23 mouse cellular contexts compared by ENCODE assay signal in the genomic region with DNA sequence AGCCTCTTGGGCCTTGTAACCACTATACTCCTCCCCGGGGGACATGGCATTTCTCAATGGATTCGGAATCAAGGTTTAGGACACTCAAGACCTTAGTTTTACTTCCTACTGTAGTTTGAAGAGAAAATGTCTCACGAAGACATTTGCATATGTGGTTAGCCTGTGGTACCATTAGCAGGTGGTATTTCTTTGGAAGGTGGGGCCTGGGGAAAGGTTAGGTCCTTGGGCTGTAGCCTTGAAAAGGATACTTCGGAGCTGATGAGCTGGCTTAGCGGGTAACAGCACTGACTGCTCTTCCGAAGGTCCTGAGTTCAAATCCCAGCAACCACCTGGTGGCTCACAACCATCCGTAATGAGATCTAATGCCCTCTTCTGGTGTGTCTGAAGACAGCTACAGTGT.
DNase-seq lines count a peak whose midpoint lies in the region; ATAC-seq and TF ChIP-seq lines count a peak whose summit lies in the region.
"Had no signal": no experiment of that assay in that cellular context is flagged by ENCODE, and none has a peak within 500 bp of the region (broad histone marks: within the 10 kb centered on the region; RNA-seq: fewer than 3 reads in every experiment).

No protein-coding gene starts in this region.

- TF ChIP-seq CTCF in hindbrain, postnatal 0 days (IDR thresholded peaks at IDR 0.05; ENCODE audit: low read depth), result no peak

- H3K4me2 ChIP-seq in hindbrain, embryonic 12.5 days (replicated peaks), result no peak overlapping the region
- H3K4me2 ChIP-seq in hindbrain, postnatal 0 days (ENCODE audit: low read depth, low read length), result no peak overlapping the region
- no peak overlapping the region for H3K4me2 ChIP-seq in neural tube, embryonic 13.5 days
- H3K4me2 ChIP-seq in neural tube, embryonic 14.5 days (ENCODE audit: low read depth, low read length), result no peak overlapping the region
- H3K4me2 ChIP-seq: embryonic facial prominence, embryonic 12.5 days; embryonic facial prominence, embryonic 15.5 days; heart, embryonic 11.5 days had no signal

- no peak overlapping the region for H3K4me3 ChIP-seq in hindbrain, embryonic 12.5 days
- H3K4me3 ChIP-seq in hindbrain, postnatal 0 days (ENCODE audit: low read length), result no peak overlapping the region
- no peak overlapping the region for H3K4me3 ChIP-seq in neural tube, embryonic 13.5 days
- H3K4me3 ChIP-seq in neural tube, embryonic 14.5 days (ENCODE audit: low read depth, low read length), result no peak overlapping the region
- H3K4me3 ChIP-seq: embryonic facial prominence, embryonic 12.5 days; embryonic facial prominence, embryonic 15.5 days had no signal

- no peak for ATAC-seq in hindbrain, embryonic 12.5 days (ENCODE audit: low FRiP score)
- no peak for ATAC-seq in hindbrain, postnatal 0 days
- no peak for ATAC-seq in neural tube, embryonic 13.5 days (ENCODE audit: low read depth)
- no peak for ATAC-seq in neural tube, embryonic 14.5 days (ENCODE audit: low read depth)
- ATAC-seq: forebrain, embryonic 14.5 days; forebrain, postnatal 0 days; inflammation-experienced regulatory T-cells, adult 6 months; intestine, embryonic 16.5 days had no signal

- H3K4me1 ChIP-seq in hindbrain, embryonic 12.5 days, result peaks cover 23% of the 10 kb centered on the region
- no peaks in the 10 kb centered on the region for H3K4me1 ChIP-seq in hindbrain, postnatal 0 days (ENCODE audit: insufficient read depth, low read length)
- H3K4me1 ChIP-seq in neural tube, embryonic 13.5 days (replicated peaks), result peaks cover 80% of the 10 kb centered on the region
- H3K4me1 ChIP-seq in neural tube, embryonic 14.5 days (ENCODE audit: control insufficient read depth, insufficient read depth, low read length), result peaks cover 20% of the 10 kb centered on the region
- H3K4me1 ChIP-seq: embryonic facial prominence, embryonic 12.5 days; embryonic facial prominence, embryonic 15.5 days had no signal

- H3K9me3 ChIP-seq in hindbrain, embryonic 12.5 days (replicated peaks), result no peaks in the 10 kb centered on the region
- H3K9me3 ChIP-seq in hindbrain, postnatal 0 days (ENCODE audit: low read length), result no peaks in the 10 kb centered on the region
- H3K9me3 ChIP-seq in neural tube, embryonic 13.5 days, result no peaks in the 10 kb centered on the region
- no peaks in the 10 kb centered on the region for H3K9me3 ChIP-seq in neural tube, embryonic 14.5 days (ENCODE audit: control insufficient read depth, low read length)
- H3K9me3 ChIP-seq: embryonic facial prominence, embryonic 12.5 days; embryonic facial prominence, embryonic 15.5 days had no signal

- 93% methylated on average over 7 of the region's 7 CpGs for WGBS in hindbrain, embryonic 12.5 days
- WGBS in hindbrain, postnatal 0 days, result 91% methylated on average over 7 of the region's 7 CpGs
- WGBS in neural tube, embryonic 13.5 days, result 93% methylated on average over 7 of the region's 7 CpGs
- WGBS in neural tube, embryonic 14.5 days, result 94% methylated on average over 7 of the region's 7 CpGs

- no peaks in the 10 kb centered on the region for H3K36me3 ChIP-seq in hindbrain, embryonic 12.5 days
- H3K36me3 ChIP-seq in hindbrain, postnatal 0 days (ENCODE audit: insufficient read depth, low read length), result no peaks in the 10 kb centered on the region
- no peaks in the 10 kb centered on the region for H3K36me3 ChIP-seq in neural tube, embryonic 13.5 days
- no peaks in the 10 kb centered on the region for H3K36me3 ChIP-seq in neural tube, embryonic 14.5 days (ENCODE audit: control insufficient read depth, insufficient read depth, low read length)
- H3K36me3 ChIP-seq: embryonic facial prominence, embryonic 12.5 days; embryonic facial prominence, embryonic 15.5 days had no signal

- DNase-seq in hindbrain, postnatal 0 days (ENCODE audit: low spot score), result no peak
- no peak for DNase-seq in neural tube, embryonic 10.5 days (ENCODE audit: extremely low spot score, low spot score)
- no peak for DNase-seq in thymus, postnatal 36 days
- no peak for DNase-seq in gastrocnemius, postnatal 10 days
- DNase-seq: adrenal gland, adult 2 months; adrenal gland, postnatal 14 days; B cell, adult 2 months; cerebellum, adult 11 months; cerebellum, adult 2 months; cerebellum, adult 9-11 months; cerebellum, postnatal 25 days; forebrain, postnatal 0 days; gastrocnemius, postnatal 14 days; heart, adult 11 months had no signal

- peak overlapping the region; percentile 35; the same call in 1 of the 2 replicates for H3K27ac ChIP-seq in hindbrain, embryonic 12.5 days
- H3K27ac ChIP-seq in hindbrain, postnatal 0 days, result no peak overlapping the region
- H3K27ac ChIP-seq in neural tube, embryonic 13.5 days (replicated peaks), result peak overlapping the region; percentile 96
- H3K27ac ChIP-seq in neural tube, embryonic 14.5 days (ENCODE audit: low read depth, low read length), result peak overlapping the region; percentile 88
- H3K27ac ChIP-seq: embryonic facial prominence, embryonic 12.5 days; embryonic facial prominence, embryonic 15.5 days had no signal

- H3K9ac ChIP-seq in hindbrain, embryonic 12.5 days, result no peak overlapping the region
- no peak overlapping the region for H3K9ac ChIP-seq in hindbrain, postnatal 0 days (replicated peaks; ENCODE audit: low read length)
- no peak overlapping the region for H3K9ac ChIP-seq in neural tube, embryonic 13.5 days
- no peak overlapping the region for H3K9ac ChIP-seq in neural tube, embryonic 14.5 days (replicated peaks; ENCODE audit: low read depth, low read length)
- H3K9ac ChIP-seq: embryonic facial prominence, embryonic 12.5 days; embryonic facial prominence, embryonic 15.5 days; forebrain, postnatal 0 days had no signal

- peaks cover 85% of the 10 kb centered on the region for H3K27me3 ChIP-seq in hindbrain, embryonic 12.5 days
- peaks cover 18% of the 10 kb centered on the region for H3K27me3 ChIP-seq in hindbrain, postnatal 0 days (ENCODE audit: insufficient read depth, low read length)
- H3K27me3 ChIP-seq in neural tube, embryonic 13.5 days, result peaks cover 99% of the 10 kb centered on the region
- H3K27me3 ChIP-seq in neural tube, embryonic 14.5 days (ENCODE audit: control insufficient read depth, insufficient read depth, low read length), result peaks cover 26% of the 10 kb centered on the region
